Mouse (Mus musculus): ENCODE measurements at regions not wholly inside any gene's neighbourhood (a gene's known extent, or its start where the extent isn't known, plus 50 kb on each side); places are given as distances from the start of the nearest gene placed in this dataset.

DNA sequence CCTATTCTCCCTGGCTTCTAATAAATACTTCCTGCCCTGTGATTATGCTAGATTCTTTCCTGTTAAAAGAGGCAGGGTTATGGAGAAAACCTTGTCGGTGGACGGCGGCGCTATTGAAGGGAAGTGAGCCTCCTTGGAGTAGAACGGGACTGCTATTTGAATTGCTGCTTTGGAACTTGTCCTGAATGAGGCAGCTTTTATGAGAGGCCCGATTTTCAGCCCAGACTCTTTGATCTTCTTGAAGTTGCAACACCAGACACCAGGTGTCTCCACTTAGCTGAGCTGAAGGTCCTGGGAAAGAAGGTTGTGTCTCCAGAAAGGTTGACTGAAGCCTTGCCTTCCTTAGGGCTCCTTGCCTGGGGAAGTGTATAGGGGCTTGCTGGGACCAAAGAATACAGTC, 78.4 kb upstream of the Arid5b start:
- TF ChIP-seq POLR2A (IDR thresholded peaks at IDR 0.05; ENCODE audit: insufficient read depth, low read depth, low read length) (no peak), CTCF (IDR thresholded peaks at IDR 0.05) (peak; percentile 44), EP300 (IDR thresholded peaks at IDR 0.05; ENCODE audit: insufficient read depth, low read depth, low read length) (no peak)
